Mouse (Mus musculus): ENCODE data around the gene Ormdl1. TPM values are rescaled to one million over a fixed set of nuclear protein-coding genes. Genes with fewer than 3 reads are reported as not detected.

Ormdl1 gene
- total RNA-seq, 2 experiments from 2014 or later, result 10.8 to 10.9 TPM

Other genes starting within 250 kb of the Ormdl1 start
- under 1 TPM; 0.31 to 0.46 TPM for gene Mstn, start 235.5 kb upstream of the Ormdl1 start, total RNA-seq (2021)
- not detected for gene 1700019A02Rik, start 109.5 kb upstream of the Ormdl1 start, total RNA-seq (2021)
- 10 to 100 TPM in 1 of 2 experiments, 1 to 10 TPM in 1; 9.6 to 12.2 TPM for gene Pms1, start 77 bp upstream of the Ormdl1 start, total RNA-seq (2021)
- not detected for gene Gm28778, start within 50 bp of the Ormdl1 start, total RNA-seq (2021)
- gene Osgepl1, start 16.5 kb downstream of the Ormdl1 start, total RNA-seq (2021), result 10 to 100 TPM; 59.8 to 60.3 TPM
- gene Asdurf, start 55.5 kb downstream of the Ormdl1 start, total RNA-seq (2021), result 1 to 10 TPM in 1 of 2 experiments, not detected in 1; 2.2 TPM
- not detected for gene Gm28551, start 55.6 kb downstream of the Ormdl1 start, total RNA-seq (2021)
- gene Asnsd1, start 55.7 kb downstream of the Ormdl1 start, total RNA-seq (2021), result 10 to 100 TPM; 57.9 to 61.8 TPM